Mouse (Mus musculus) embryo, embryonic 11 days (tissue): ENCODE measurements at regions not wholly inside any gene's neighbourhood (a gene's known extent, or its start where the extent isn't known, plus 50 kb on each side); places are given as distances from the start of the nearest gene placed in this dataset.
A peak's percentile ranks its signal among the peaks of the same experiment; 100 is the strongest.

Experiments used
- DNase-seq: peaks from one replicate; pipeline ENCODE4 v3.0.0-alpha.2; 2015

GRCm38 (mm10) chr4:29604322-29604721, 791.4 kb downstream of the Epha7 start:
- DNase-seq, result no peak

GRCm38 (mm10) chr4:29617910-29618309, 805.0 kb downstream of the Epha7 start:
- DNase-seq, result no peak

GRCm38 (mm10) chr4:29644839-29645565, 832.1 kb downstream of the Epha7 start:
- DNase-seq, result peak; percentile 29

- DNase-seq, result no peak
Measured at GRCm38 (mm10) chr4:29653951-29654350, 841.0 kb downstream of the Epha7 start.

GRCm38 (mm10) chr4:29655606-29656005, 842.7 kb downstream of the Epha7 start:
- no peak for DNase-seq

GRCm38 (mm10) chr4:29661140-29662108, 848.5 kb downstream of the Epha7 start:
- DNase-seq, result no peak

- DNase-seq, result no peak
Measured at GRCm38 (mm10) chr4:29665561-29665960, 852.6 kb downstream of the Epha7 start.

GRCm38 (mm10) chr4:29694153-29694552, 881.2 kb downstream of the Epha7 start:
- DNase-seq, result no peak

- peak; percentile 41 for DNase-seq
Measured at GRCm38 (mm10) chr4:29732513-29732912, 919.6 kb downstream of the Epha7 start.

GRCm38 (mm10) chr4:29741991-29742390, 929.1 kb downstream of the Epha7 start:
- peak; percentile 12 for DNase-seq

GRCm38 (mm10) chr4:29742746-29743145, 929.8 kb downstream of the Epha7 start:
- DNase-seq, result no peak
